Mouse (Mus musculus): Measurements from ENCODE around the gene Nek8. TPM values are rescaled to one million over a fixed set of nuclear protein-coding genes. Genes with fewer than 3 reads are reported as not detected.

Gene Nek8
- total and polyA plus RNA-seq, 3 experiments, result 7.1 to 8.3 (median 7.4) TPM

GRCm38 (mm10) chr11:78116146-78116410 is 60.4 kb downstream of the Nek8 start:
- Histone ChIP-seq H3K36me3 (replicated peaks in 1 of 2; ENCODE audit: control insufficient read depth in 1 of 2, insufficient read depth in 1 of 2, low read length in 1 of 2) (peaks cover 7 to 54% of the 10 kb centered on the region in 2 experiments), H3K9ac (ENCODE audit: insufficient read depth, low read depth) (peak overlapping the region; percentile 10; the same call in 1 of the 2 replicates), H3K27me3 (replicated peaks) (no peaks in the 10 kb centered on the region), H3K4me2 (ENCODE audit: insufficient read depth, low read depth, poor library complexity, severe bottlenecking) (peak overlapping the region; percentile 68), H3K4me1 (ENCODE audit: control insufficient read depth in 1 of 2, insufficient read depth in 2 of 2) (peaks cover 7 to 73% of the 10 kb centered on the region in 2 experiments), H3K9me3 (replicated peaks; ENCODE audit: low read length) (no peaks in the 10 kb centered on the region), H3K79me2 (replicated peaks; ENCODE audit: control insufficient read depth, extremely low read depth, insufficient read depth, poor library complexity, severe bottlenecking) (peaks cover 76% of the 10 kb centered on the region), H3K27ac (ENCODE audit: insufficient read depth, low read depth) (no peak overlapping the region), H3K4me3 (replicated peaks in 1 of 3; ENCODE audit: low read depth in 2 of 3, low read length in 2 of 3, poor library complexity in 1 of 3) (peak overlapping the region in 1 of 3 experiments; percentile 6)
- TF ChIP-seq UBTF (IDR thresholded peaks at IDR 0.05; ENCODE audit: low read depth, low read length) (no peak), KAT2A (IDR thresholded peaks at IDR 0.05; ENCODE audit: insufficient replicate concordance, low read length) (no peak), USF1 (IDR thresholded peaks at IDR 0.05; ENCODE audit: low read depth, low read length) (no peak)
- DNase-seq (ENCODE audit: extremely low read depth), result no peak
- in situ Hi-C loops (cut with MboI; ENCODE audit: low pct_ligation_motif_present, low pct_unique_long_range_greater_than_20kb, low sequenced_read_pairs), result no loop called here
- dilution Hi-C loops (cut with MboI; ENCODE audit: extremely low pct_ligation_motif_present, extremely low pct_unique_long_range_greater_than_20kb, low sequenced_read_pairs), result no loop called here

Other genes starting within 250 kb of the Nek8 start
Only the 20 nearest of the 21 such genes appear.
- gene Phf12, start 193.9 kb downstream of the Nek8 start, total RNA-seq (2012; rRNA removed), result 28.4 and 30.5 TPM in 2 replicates
- gene Phf12, start 193.9 kb downstream of the Nek8 start, total RNA-seq (2014; rRNA removed), result 10.7 and 12.2 TPM in 2 replicates
- gene Phf12, start 193.9 kb downstream of the Nek8 start, polyA plus RNA-seq (2012; ENCODE audit: insufficient read length, low read depth), result 59.7 and 61.8 TPM in 2 replicates
- 37.7 and 39.0 TPM in 2 replicates for gene Dhrs13, start 144.4 kb downstream of the Nek8 start, total RNA-seq (2012; rRNA removed)
- 33.6 and 33.7 TPM in 2 replicates for gene Dhrs13, start 144.4 kb downstream of the Nek8 start, total RNA-seq (2014; rRNA removed)
- 20.9 and 21.6 TPM in 2 replicates for gene Dhrs13, start 144.4 kb downstream of the Nek8 start, polyA plus RNA-seq (2012; ENCODE audit: insufficient read length, low read depth)
- gene Flot2, start 138.7 kb downstream of the Nek8 start, total RNA-seq (2012; rRNA removed), result 10.1 and 14.7 TPM in 2 replicates
- gene Flot2, start 138.7 kb downstream of the Nek8 start, total RNA-seq (2014; rRNA removed), result 4.3 and 5.2 TPM in 2 replicates
- 13.1 and 13.4 TPM in 2 replicates for gene Flot2, start 138.7 kb downstream of the Nek8 start, polyA plus RNA-seq (2012; ENCODE audit: insufficient read length, low read depth)
- gene Eral1, start 96.3 kb downstream of the Nek8 start, total RNA-seq (2012; rRNA removed), result 40.5 and 41.5 TPM in 2 replicates
- 41.5 and 43.2 TPM in 2 replicates for gene Eral1, start 96.3 kb downstream of the Nek8 start, total RNA-seq (2014; rRNA removed)
- gene Eral1, start 96.3 kb downstream of the Nek8 start, polyA plus RNA-seq (2012; ENCODE audit: insufficient read length, low read depth), result 37.8 and 39.1 TPM in 2 replicates
- gene Fam222b, start 82.0 kb downstream of the Nek8 start, total RNA-seq (2012; rRNA removed), result 8.7 and 10.0 TPM in 2 replicates
- gene Fam222b, start 82.0 kb downstream of the Nek8 start, total RNA-seq (2014; rRNA removed), result 3.9 and 5.9 TPM in 2 replicates
- 26.8 and 34.4 TPM in 2 replicates for gene Fam222b, start 82.0 kb downstream of the Nek8 start, polyA plus RNA-seq (2012; ENCODE audit: insufficient read length, low read depth)
- 47.9 and 55.9 TPM in 2 replicates for gene Traf4, start 11.1 kb downstream of the Nek8 start, total RNA-seq (2012; rRNA removed)
- 17.1 and 20.8 TPM in 2 replicates for gene Traf4, start 11.1 kb downstream of the Nek8 start, total RNA-seq (2014; rRNA removed)
- 52.9 and 68.7 TPM in 2 replicates for gene Traf4, start 11.1 kb downstream of the Nek8 start, polyA plus RNA-seq (2012; ENCODE audit: insufficient read length, low read depth)
- 16.4 and 20.3 TPM in 2 replicates for gene Tlcd1, start within 50 bp of the Nek8 start, total RNA-seq (2012; rRNA removed)
- gene Tlcd1, start within 50 bp of the Nek8 start, total RNA-seq (2014; rRNA removed), result 18.2 and 20.3 TPM in 2 replicates
- 15.6 and 19.1 TPM in 2 replicates for gene Tlcd1, start within 50 bp of the Nek8 start, polyA plus RNA-seq (2012; ENCODE audit: insufficient read length, low read depth)
- 3,714 and 3,939 TPM in 2 replicates for gene Rpl23a, start 6.9 kb upstream of the Nek8 start, total RNA-seq (2012; rRNA removed)
- 3,235 and 3,361 TPM in 2 replicates for gene Rpl23a, start 6.9 kb upstream of the Nek8 start, total RNA-seq (2014; rRNA removed)
- gene Rpl23a, start 6.9 kb upstream of the Nek8 start, polyA plus RNA-seq (2012; ENCODE audit: insufficient read length, low read depth), result 2,992 and 3,119 TPM in 2 replicates
- gene Rab34, start 11.8 kb upstream of the Nek8 start, total RNA-seq (2012; rRNA removed), result 0.17 and 0.25 TPM in 2 replicates
- gene Rab34, start 11.8 kb upstream of the Nek8 start, total RNA-seq (2014; rRNA removed), result 0.50 TPM in 1 of 2 replicates, not detected in the other
- gene Rab34, start 11.8 kb upstream of the Nek8 start, polyA plus RNA-seq (2012; ENCODE audit: insufficient read length, low read depth), result 0.49 and 1.4 TPM in 2 replicates
- gene Proca1, start 16.7 kb upstream of the Nek8 start, total RNA-seq (2012; rRNA removed), result 0.21 TPM in 1 of 2 replicates, not detected in the other
- gene Proca1, start 16.7 kb upstream of the Nek8 start, total RNA-seq (2014; rRNA removed), result not detected in 2 replicates
- gene Proca1, start 16.7 kb upstream of the Nek8 start, polyA plus RNA-seq (2012; ENCODE audit: insufficient read length, low read depth), result 0.40 and 0.46 TPM in 2 replicates
- 95.4 and 119 TPM in 2 replicates for gene Sdf2, start 69.1 kb upstream of the Nek8 start, total RNA-seq (2012; rRNA removed)
- 89.1 and 93.0 TPM in 2 replicates for gene Sdf2, start 69.1 kb upstream of the Nek8 start, total RNA-seq (2014; rRNA removed)
- 61.4 and 62.8 TPM in 2 replicates for gene Sdf2, start 69.1 kb upstream of the Nek8 start, polyA plus RNA-seq (2012; ENCODE audit: insufficient read length, low read depth)
- gene Supt6, start 69.3 kb upstream of the Nek8 start, total RNA-seq (2012; rRNA removed), result 65.5 and 71.0 TPM in 2 replicates
- gene Supt6, start 69.3 kb upstream of the Nek8 start, total RNA-seq (2014; rRNA removed), result 29.7 and 30.4 TPM in 2 replicates
- 99.9 and 104 TPM in 2 replicates for gene Supt6, start 69.3 kb upstream of the Nek8 start, polyA plus RNA-seq (2012; ENCODE audit: insufficient read length, low read depth)
- gene 2610507B11Rik, start 85.1 kb upstream of the Nek8 start, total RNA-seq (2012; rRNA removed), result 89.3 and 108 TPM in 2 replicates
- gene 2610507B11Rik, start 85.1 kb upstream of the Nek8 start, total RNA-seq (2014; rRNA removed), result 55.8 and 58.9 TPM in 2 replicates
- gene 2610507B11Rik, start 85.1 kb upstream of the Nek8 start, polyA plus RNA-seq (2012; ENCODE audit: insufficient read length, low read depth), result 96.9 and 97.9 TPM in 2 replicates
- 1.1 and 1.3 TPM in 2 replicates for gene BC030499, start 114.2 kb upstream of the Nek8 start, total RNA-seq (2012; rRNA removed)
- gene BC030499, start 114.2 kb upstream of the Nek8 start, total RNA-seq (2014; rRNA removed), result 0.70 and 0.81 TPM in 2 replicates
- 1.3 and 1.4 TPM in 2 replicates for gene BC030499, start 114.2 kb upstream of the Nek8 start, polyA plus RNA-seq (2012; ENCODE audit: insufficient read length, low read depth)
- 57.0 and 57.2 TPM in 2 replicates for gene Spag5, start 124.9 kb upstream of the Nek8 start, total RNA-seq (2012; rRNA removed)
- 47.7 and 50.4 TPM in 2 replicates for gene Spag5, start 124.9 kb upstream of the Nek8 start, total RNA-seq (2014; rRNA removed)
- gene Spag5, start 124.9 kb upstream of the Nek8 start, polyA plus RNA-seq (2012; ENCODE audit: insufficient read length, low read depth), result 81.8 and 92.3 TPM in 2 replicates
- 23.6 and 90.2 TPM in 2 replicates for gene Aldoc, start 146.3 kb upstream of the Nek8 start, total RNA-seq (2012; rRNA removed)
- 96.5 and 119 TPM in 2 replicates for gene Aldoc, start 146.3 kb upstream of the Nek8 start, total RNA-seq (2014; rRNA removed)
- gene Aldoc, start 146.3 kb upstream of the Nek8 start, polyA plus RNA-seq (2012; ENCODE audit: insufficient read length, low read depth), result 20.4 and 25.0 TPM in 2 replicates
- gene Pigs, start 151.7 kb upstream of the Nek8 start, total RNA-seq (2012; rRNA removed), result 51.2 and 53.1 TPM in 2 replicates
- 25.7 and 26.3 TPM in 2 replicates for gene Pigs, start 151.7 kb upstream of the Nek8 start, total RNA-seq (2014; rRNA removed)
- 51.8 and 65.4 TPM in 2 replicates for gene Pigs, start 151.7 kb upstream of the Nek8 start, polyA plus RNA-seq (2012; ENCODE audit: insufficient read length, low read depth)
- gene Unc119, start 166.8 kb upstream of the Nek8 start, total RNA-seq (2012; rRNA removed), result 80.5 and 81.6 TPM in 2 replicates
- 197 and 227 TPM in 2 replicates for gene Unc119, start 166.8 kb upstream of the Nek8 start, total RNA-seq (2014; rRNA removed)
- gene Unc119, start 166.8 kb upstream of the Nek8 start, polyA plus RNA-seq (2012; ENCODE audit: insufficient read length, low read depth), result 146 and 173 TPM in 2 replicates
- gene Foxn1, start 209.9 kb upstream of the Nek8 start, total RNA-seq (2012; rRNA removed), result not detected in 2 replicates
- not detected in 2 replicates for gene Foxn1, start 209.9 kb upstream of the Nek8 start, total RNA-seq (2014; rRNA removed)
- not detected in 2 replicates for gene Foxn1, start 209.9 kb upstream of the Nek8 start, polyA plus RNA-seq (2012; ENCODE audit: insufficient read length, low read depth)
- gene Slc13a2, start 245.5 kb upstream of the Nek8 start, total RNA-seq (2012; rRNA removed), result not detected in 2 replicates
- not detected in 2 replicates for gene Slc13a2, start 245.5 kb upstream of the Nek8 start, total RNA-seq (2014; rRNA removed)
- not detected in 2 replicates for gene Slc13a2, start 245.5 kb upstream of the Nek8 start, polyA plus RNA-seq (2012; ENCODE audit: insufficient read length, low read depth)

Data from CH12.LX (cell line).